Mouse (Mus musculus): ENCODE measurements at regions not wholly inside any gene's neighbourhood (a gene's known extent, or its start where the extent isn't known, plus 50 kb on each side); places are given as distances from the start of the nearest gene placed in this dataset.

- 82% methylated on average over 5 of the region's 5 CpGs for WGBS
- H3K4me1 ChIP-seq (ENCODE audit: control insufficient read depth, insufficient read depth, low read length), result no peaks in the 10 kb centered on the region
- no peak overlapping the region; the same call in 1 of the 2 replicates for H3K27ac ChIP-seq (ENCODE audit: insufficient read depth, low read depth, low read length)
- TF ChIP-seq CTCF (IDR thresholded peaks at IDR 0.05; ENCODE audit: insufficient read depth, low read depth, low read length), result no peak
- no peak for TF ChIP-seq POLR2A (IDR thresholded peaks at IDR 0.05; ENCODE audit: insufficient read depth, low read depth, low read length)
- no peak overlapping the region for H3K4me3 ChIP-seq (ENCODE audit: insufficient read depth, low read depth, low read length)
Measured at GRCm38 (mm10) chr1:151045334-151045733, 52.1 kb upstream of the Hmcn1 start.

- TF ChIP-seq CTCF (IDR thresholded peaks at IDR 0.05; ENCODE audit: insufficient read depth, low read depth, low read length), result no peak
- TF ChIP-seq POLR2A (IDR thresholded peaks at IDR 0.05; ENCODE audit: insufficient read depth, low read depth, low read length), result no peak
- H3K27ac ChIP-seq (ENCODE audit: insufficient read depth, low read depth, low read length), result no peak overlapping the region; the same call in 1 of the 2 replicates
Measured at GRCm38 (mm10) chr1:151046626-151047025, 53.4 kb upstream of the Hmcn1 start.

GRCm38 (mm10) chr1:151049726-151050506 is 56.7 kb upstream of the Hmcn1 start:
- no peak overlapping the region for H3K4me3 ChIP-seq (ENCODE audit: insufficient read depth, low read depth, low read length)
- no peak for TF ChIP-seq POLR2A (IDR thresholded peaks at IDR 0.05; ENCODE audit: insufficient read depth, low read depth, low read length)
- no peak for TF ChIP-seq CTCF (IDR thresholded peaks at IDR 0.05; ENCODE audit: insufficient read depth, low read depth, low read length)
- no peaks in the 10 kb centered on the region for H3K4me1 ChIP-seq (ENCODE audit: control insufficient read depth, insufficient read depth, low read length)
- WGBS, result 76% methylated on average over 19 of the region's 19 CpGs
- no peak overlapping the region for H3K27ac ChIP-seq (ENCODE audit: insufficient read depth, low read depth, low read length)

More at GRCm38 (mm10) chr1:151046626-151047025, 53.4 kb upstream of the Hmcn1 start:
- Histone ChIP-seq H3K4me3 (ENCODE audit: insufficient read depth, low read depth, low read length) (no peak overlapping the region), H3K4me1 (ENCODE audit: control insufficient read depth, insufficient read depth, low read length) (no peaks in the 10 kb centered on the region)
- WGBS, result 33% methylated on average over 7 of the region's 7 CpGs

- 98% methylated on average over 3 of the region's 3 CpGs for WGBS
Measured at GRCm38 (mm10) chr1:151050507-151050816, 57.2 kb upstream of the Hmcn1 start.

GRCm38 (mm10) chr1:151053268-151053667 is 60.0 kb upstream of the Hmcn1 start:
- TF ChIP-seq POLR2A (IDR thresholded peaks at IDR 0.05; ENCODE audit: insufficient read depth, low read depth, low read length) (no peak), CTCF (IDR thresholded peaks at IDR 0.05; ENCODE audit: insufficient read depth, low read depth, low read length) (no peak)
- Histone ChIP-seq H3K4me1 (ENCODE audit: control insufficient read depth, insufficient read depth, low read length) (no peaks in the 10 kb centered on the region), H3K4me3 (ENCODE audit: insufficient read depth, low read depth, low read length) (no peak overlapping the region), H3K27ac (ENCODE audit: insufficient read depth, low read depth, low read length) (no peak overlapping the region)
- 45% methylated on average over 5 of the region's 5 CpGs for WGBS

More at GRCm38 (mm10) chr1:151050507-151050816, 57.2 kb upstream of the Hmcn1 start:
- H3K27ac ChIP-seq (ENCODE audit: insufficient read depth, low read depth, low read length), result no peak overlapping the region
- no peaks in the 10 kb centered on the region for H3K4me1 ChIP-seq (ENCODE audit: control insufficient read depth, insufficient read depth, low read length)
- TF ChIP-seq CTCF (IDR thresholded peaks at IDR 0.05; ENCODE audit: insufficient read depth, low read depth, low read length) (no peak), POLR2A (IDR thresholded peaks at IDR 0.05; ENCODE audit: insufficient read depth, low read depth, low read length) (no peak)
- H3K4me3 ChIP-seq (ENCODE audit: insufficient read depth, low read depth, low read length), result no peak overlapping the region

GRCm38 (mm10) chr1:151055396-151055795 is 62.2 kb upstream of the Hmcn1 start:
- 96% methylated on average over 6 of the region's 6 CpGs for WGBS
- H3K4me1 ChIP-seq (ENCODE audit: control insufficient read depth, insufficient read depth, low read length), result no peaks in the 10 kb centered on the region
- TF ChIP-seq POLR2A (IDR thresholded peaks at IDR 0.05; ENCODE audit: insufficient read depth, low read depth, low read length) (no peak), CTCF (IDR thresholded peaks at IDR 0.05; ENCODE audit: insufficient read depth, low read depth, low read length) (no peak)

GRCm38 (mm10) chr1:151059546-151060136 is 66.4 kb upstream of the Hmcn1 start:
- Histone ChIP-seq H3K27ac (ENCODE audit: insufficient read depth, low read depth, low read length) (no peak overlapping the region), H3K4me1 (ENCODE audit: control insufficient read depth, insufficient read depth, low read length) (no peaks in the 10 kb centered on the region), H3K4me3 (ENCODE audit: insufficient read depth, low read depth, low read length) (no peak overlapping the region)
- TF ChIP-seq CTCF (IDR thresholded peaks at IDR 0.05; ENCODE audit: insufficient read depth, low read depth, low read length), result no peak
- TF ChIP-seq POLR2A (IDR thresholded peaks at IDR 0.05; ENCODE audit: insufficient read depth, low read depth, low read length), result no peak
- 95% methylated on average over 4 of the region's 4 CpGs for WGBS

More at GRCm38 (mm10) chr1:151055396-151055795, 62.2 kb upstream of the Hmcn1 start:
- H3K4me3 ChIP-seq (ENCODE audit: insufficient read depth, low read depth, low read length), result no peak overlapping the region
- no peak overlapping the region for H3K27ac ChIP-seq (ENCODE audit: insufficient read depth, low read depth, low read length)

GRCm38 (mm10) chr1:151065090-151065567 is 71.9 kb upstream of the Hmcn1 start:
- WGBS, result 72% methylated on average over 9 of the region's 9 CpGs
- TF ChIP-seq CTCF (IDR thresholded peaks at IDR 0.05; ENCODE audit: insufficient read depth, low read depth, low read length) (no peak), POLR2A (IDR thresholded peaks at IDR 0.05; ENCODE audit: insufficient read depth, low read depth, low read length) (no peak)
- H3K4me3 ChIP-seq (ENCODE audit: insufficient read depth, low read depth, low read length), result no peak overlapping the region
- no peaks in the 10 kb centered on the region for H3K4me1 ChIP-seq (ENCODE audit: control insufficient read depth, insufficient read depth, low read length)
- no peak overlapping the region for H3K27ac ChIP-seq (ENCODE audit: insufficient read depth, low read depth, low read length)
